Mouse (Mus musculus) thymus, postnatal 25 days (tissue): ENCODE data around the gene Gm5938.

Source experiments
- DNase-seq: peaks from one replicate; pipeline ENCODE4 v3.0.0; 2022

Gene Gm5938

DNA sequence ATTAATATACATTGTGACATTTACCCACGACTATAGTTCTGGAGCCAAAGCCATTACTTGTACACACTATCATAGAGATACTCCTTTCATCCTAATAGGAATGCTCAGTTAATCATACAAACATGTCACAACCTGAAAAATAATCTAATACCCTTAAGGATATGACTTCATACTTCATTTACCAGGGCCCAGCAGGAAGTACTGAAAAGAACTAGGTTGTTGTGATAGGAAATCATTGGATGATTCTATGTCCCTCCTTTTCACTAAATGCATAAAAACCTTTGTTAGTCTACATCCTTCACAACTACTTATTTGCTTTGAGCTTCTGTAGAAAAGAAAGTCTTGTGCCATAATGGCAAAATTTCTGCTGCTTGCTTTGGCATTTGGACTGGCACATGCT is at the start of gene Gm5938:
Gene Gm5938, plus strand, starts transcription at position 301 of the 400 bp plus-strand sequence.
- no peak for DNase-seq

DNA sequence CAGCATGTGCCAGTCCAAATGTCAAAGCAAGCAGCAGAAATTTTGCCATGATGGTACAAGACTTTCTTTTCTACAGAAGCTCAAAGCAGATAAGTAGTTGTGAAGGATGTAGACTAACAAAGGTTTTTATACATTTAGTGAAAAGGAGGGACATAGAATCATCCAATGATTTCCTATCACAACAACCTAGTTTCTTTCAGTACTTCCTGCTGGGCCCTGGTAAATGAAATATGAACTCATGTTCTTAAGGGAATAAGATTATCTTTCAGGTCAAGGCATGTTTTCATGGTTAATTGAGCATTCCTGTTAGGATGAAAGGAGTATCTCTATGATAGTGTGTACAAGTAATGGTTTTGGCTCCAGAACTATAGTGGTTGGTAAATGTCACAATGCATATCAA is 34.0 kb upstream of the Gm5938 start, which contains the start of gene Obp1a:
Gene Obp1a, minus strand, starts transcription at position 101 of the 400 bp plus-strand sequence.
- no peak for DNase-seq
